Mouse (Mus musculus) heart, adult 8-10 months (tissue): ENCODE results near the gene Zfp97. TPM values are rescaled to one million over a fixed set of nuclear protein-coding genes. Genes with fewer than 3 reads are reported as not detected.
"Not testable (repeated sequence)": the region's sequence is repeated elsewhere in the genome, so short reads cannot be mapped to it uniquely, and the experiment has no call there.

Experiments
- DNase-seq: peaks from one replicate; pipeline ENCODE4 v3.0.0; 2022; ENCODE audit warnings: low spot score
- total RNA-seq, 4 experiments: library from RNA; stranded (reverse); gene quantifications; 2 replicates each; pipeline ENCODE4 v1.2.4; 2022

Gene Zfp97
- total RNA-seq: 1 to 10 TPM; 6.3 to 8.7 (median 7.3) TPM

- not testable (repeated sequence) for DNase-seq
Measured at GRCm38 (mm10) chr17:17120830-17121502, at the start of gene Zfp97. Gene Zfp97, plus strand, starts transcription at chr17:17121415.

DNA sequence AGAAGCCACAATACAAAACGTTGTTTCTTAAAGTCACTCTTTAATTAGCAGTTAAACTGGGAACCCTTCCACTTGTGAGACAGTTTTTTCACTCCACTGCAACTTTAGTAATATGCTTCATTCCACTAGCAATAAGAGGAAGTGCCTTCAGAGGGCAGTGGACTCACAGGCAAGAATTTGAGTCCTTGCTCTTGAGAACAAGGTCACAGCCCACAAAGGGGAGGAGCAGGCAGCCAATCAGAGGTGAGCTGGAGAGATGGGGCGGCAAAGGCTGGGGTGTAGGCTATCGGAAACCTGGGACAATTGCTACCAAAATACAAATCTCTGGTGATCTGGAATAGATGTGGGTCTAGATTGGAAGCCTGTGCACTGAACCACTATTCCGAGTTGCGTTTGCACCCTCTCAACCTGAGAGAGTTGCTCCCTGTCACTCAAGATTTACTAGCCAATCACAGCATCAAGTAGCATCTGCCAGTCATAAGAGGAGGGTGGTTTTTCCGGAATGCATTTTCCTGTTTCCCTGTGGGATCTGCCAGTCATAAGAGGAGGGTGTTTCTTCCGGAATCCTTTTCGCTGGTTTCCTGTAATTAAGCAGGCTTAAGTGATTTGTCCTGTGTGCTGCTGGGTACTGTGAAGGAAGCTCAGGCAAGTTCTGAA is 57.7 kb downstream of the Zfp97 start:
- not testable (repeated sequence) for DNase-seq

DNA sequence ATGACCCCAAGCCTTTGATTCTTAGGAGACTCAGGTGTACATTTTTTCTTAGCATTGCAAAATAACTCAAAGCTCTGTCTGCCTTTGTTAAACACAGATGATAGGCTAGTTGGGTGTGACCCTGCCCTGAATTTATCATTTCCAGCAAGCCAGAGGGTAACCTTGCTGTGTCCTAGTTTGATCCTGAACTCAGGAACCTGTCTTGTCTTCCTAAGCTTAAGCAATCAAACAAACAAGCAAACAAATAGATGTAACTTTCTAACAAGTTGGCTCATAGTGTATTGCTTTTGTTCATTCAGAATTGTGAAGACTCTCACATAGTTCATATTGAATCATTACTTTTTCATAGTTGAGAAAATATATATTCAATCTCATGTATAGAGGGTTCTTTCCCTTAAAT is 73.5 kb downstream of the Zfp97 start:
- DNase-seq: not testable (repeated sequence)

GRCm38 (mm10) chr17:17195178-17195577 is 74.0 kb downstream of the Zfp97 start:
- DNase-seq: no peak

DNA sequence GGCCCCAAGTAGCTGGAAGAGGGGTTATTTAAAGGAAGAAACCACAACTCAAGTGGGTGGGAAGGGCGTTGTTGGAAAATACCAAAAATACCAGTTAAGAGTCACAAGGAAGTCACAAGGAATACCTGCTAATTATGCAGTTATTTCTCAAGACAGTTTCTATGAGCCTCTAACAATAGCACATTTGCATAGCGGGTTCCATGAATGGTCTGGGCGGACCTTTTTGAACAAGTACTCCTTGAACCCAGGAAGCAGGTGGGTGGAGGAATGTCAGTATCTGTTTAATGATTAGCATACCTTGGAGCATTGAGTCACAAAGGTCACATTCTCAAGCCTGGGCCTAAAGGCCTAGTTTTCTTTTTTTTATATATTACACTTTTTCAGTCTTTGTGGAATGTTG is 74.9 kb downstream of the Zfp97 start:
- not testable (repeated sequence) for DNase-seq

Other genes starting within 250 kb of the Zfp97 start
- gene Zfp960, start 57.3 kb upstream of the Zfp97 start, total RNA-seq: 1 to 10 TPM; 7.3 to 8.1 (median 7.8) TPM